Mouse (Mus musculus) olfactory bulb, adult 2 months (tissue): ENCODE measurements at regions not wholly inside any gene's neighbourhood (a gene's known extent, or its start where the extent isn't known, plus 50 kb on each side); places are given as distances from the start of the nearest gene placed in this dataset.

Experiments
- H3K27ac ChIP-seq: fragments of 200-500 bp; 2 replicates; pipeline ENCODE4 v1.5.1; 2012; ENCODE audit warnings: low read depth, low read length; ENCODE audit not compliant: insufficient read depth
- H3K4me1 ChIP-seq: fragments of 200-500 bp; 2 replicates; pipeline ENCODE4 v1.6.1; 2012; ENCODE audit warnings: low read length; ENCODE audit not compliant: control insufficient read depth, insufficient read depth
- H3K4me3 ChIP-seq: fragments of 200-500 bp; 2 replicates; pipeline ENCODE4 v1.5.1; 2012; ENCODE audit warnings: mild to moderate bottlenecking, low read depth, low read length, moderate library complexity; ENCODE audit not compliant: insufficient read depth
- CTCF ChIP-seq: fragments of 200-500 bp; IDR thresholded peaks from 2 replicates; pipeline ENCODE4 v1.5.1; 2012; ENCODE audit warnings: low read depth, mild to moderate bottlenecking, low read length, moderate library complexity; ENCODE audit not compliant: insufficient read depth
- POLR2A ChIP-seq: fragments of 200-500 bp; IDR thresholded peaks from 2 replicates; pipeline ENCODE4 v1.6.1; 2012; ENCODE audit warnings: mild to moderate bottlenecking, low read depth, low read length, moderate library complexity; ENCODE audit not compliant: insufficient read depth
- WGBS: fragments of 180-500 bp; shearing (Covaris S2); methylation state at CpG from one replicate; pipeline ENCODE4 v1.1.7; 2018; 5-methylcytosine and 5-hydroxymethylcytosine counted together

DNA sequence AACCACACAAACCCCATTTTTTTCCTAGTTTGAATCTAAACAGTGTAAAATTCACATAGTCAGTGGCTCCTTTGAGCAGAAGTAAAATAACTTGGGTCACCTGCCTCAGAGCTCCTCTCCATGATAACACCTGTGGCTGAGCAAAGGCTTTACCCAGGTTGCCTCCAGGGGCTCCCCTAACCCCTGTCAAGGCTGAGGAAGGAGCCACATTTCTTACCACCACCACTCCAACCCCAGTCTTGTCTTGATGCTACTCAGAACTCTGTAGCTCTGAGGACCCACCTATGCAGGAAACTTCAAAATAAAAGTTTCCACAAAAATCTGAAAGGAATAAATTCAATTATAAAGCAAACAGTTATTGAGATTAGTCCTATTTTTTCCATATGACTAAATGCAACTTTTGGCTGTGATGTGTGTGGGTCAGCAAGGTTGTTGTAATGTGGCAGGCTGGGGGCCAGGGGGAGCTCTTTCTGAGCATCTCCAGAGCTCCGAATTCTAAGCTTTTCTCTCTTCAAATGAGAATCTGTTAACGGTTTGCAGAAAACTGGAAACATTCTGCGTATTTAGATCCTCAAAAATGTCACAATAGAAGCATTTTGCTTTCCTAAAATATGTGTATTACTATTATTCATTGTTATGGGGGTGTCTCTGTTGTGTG lies 159.0 kb upstream of the Dusp10 start:
- Histone ChIP-seq H3K4me1 (no peaks in the 10 kb centered on the region), H3K27ac (no peak overlapping the region), H3K4me3 (no peak overlapping the region)
- no peak for TF ChIP-seq POLR2A
- TF ChIP-seq CTCF: no peak
- WGBS: 65% methylated on average over 3 of the region's 3 CpGs

- TF ChIP-seq POLR2A (no peak), CTCF (no peak)
- H3K27ac ChIP-seq: no peak overlapping the region
Measured at GRCm38 (mm10) chr1:183865111-183865510, 148.0 kb upstream of the Dusp10 start.

DNA sequence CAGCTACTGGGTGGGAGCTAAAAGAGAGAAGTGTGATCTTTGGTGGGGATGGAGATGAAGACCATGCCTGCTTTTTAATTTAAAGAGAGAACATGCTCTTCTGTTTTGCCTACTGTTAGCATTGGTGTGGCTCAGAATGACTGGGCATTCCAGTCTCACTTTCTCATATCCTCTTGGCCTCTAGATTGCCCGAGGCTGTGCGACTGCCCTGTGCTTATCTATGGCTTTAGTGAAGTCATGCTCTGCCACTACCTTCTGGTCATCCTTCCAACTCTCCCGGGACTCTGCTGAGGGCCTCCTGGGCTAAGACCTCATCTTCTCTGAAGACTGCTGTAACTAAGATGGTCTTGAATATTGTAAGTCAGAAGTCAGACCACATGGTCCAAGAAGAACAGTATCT lies 147.5 kb upstream of the Dusp10 start:
- WGBS: 91% methylated on average over 3 of the region's 3 CpGs
- TF ChIP-seq POLR2A (no peak), CTCF (no peak)
- no peak overlapping the region for H3K4me3 ChIP-seq
- no peaks in the 10 kb centered on the region for H3K4me1 ChIP-seq
- H3K27ac ChIP-seq: no peak overlapping the region

More at GRCm38 (mm10) chr1:183865111-183865510, 148.0 kb upstream of the Dusp10 start:
- no peak overlapping the region for H3K4me3 ChIP-seq
- no peaks in the 10 kb centered on the region for H3K4me1 ChIP-seq
- WGBS: 59% methylated on average over 4 of the region's 4 CpGs

GRCm38 (mm10) chr1:183868965-183869364 lies 144.1 kb upstream of the Dusp10 start:
- Histone ChIP-seq H3K4me1 (no peaks in the 10 kb centered on the region), H3K27ac (no peak overlapping the region), H3K4me3 (no peak overlapping the region)
- TF ChIP-seq CTCF (no peak), POLR2A (no peak)
- 98% methylated on average over 5 of the region's 5 CpGs for WGBS

- 91% methylated on average over 3 of the region's 3 CpGs for WGBS
- Histone ChIP-seq H3K4me1 (no peaks in the 10 kb centered on the region), H3K27ac (no peak overlapping the region), H3K4me3 (no peak overlapping the region)
- TF ChIP-seq CTCF: no peak
- TF ChIP-seq POLR2A: no peak
Measured at GRCm38 (mm10) chr1:183895936-183896335, 117.2 kb upstream of the Dusp10 start.

GRCm38 (mm10) chr1:183898091-183898490 lies 115.0 kb upstream of the Dusp10 start:
- Histone ChIP-seq H3K27ac (no peak overlapping the region), H3K4me1 (no peaks in the 10 kb centered on the region), H3K4me3 (no peak overlapping the region)
- no peak for TF ChIP-seq CTCF
- no peak for TF ChIP-seq POLR2A
- WGBS: 86% methylated on average over 3 of the region's 3 CpGs

DNA sequence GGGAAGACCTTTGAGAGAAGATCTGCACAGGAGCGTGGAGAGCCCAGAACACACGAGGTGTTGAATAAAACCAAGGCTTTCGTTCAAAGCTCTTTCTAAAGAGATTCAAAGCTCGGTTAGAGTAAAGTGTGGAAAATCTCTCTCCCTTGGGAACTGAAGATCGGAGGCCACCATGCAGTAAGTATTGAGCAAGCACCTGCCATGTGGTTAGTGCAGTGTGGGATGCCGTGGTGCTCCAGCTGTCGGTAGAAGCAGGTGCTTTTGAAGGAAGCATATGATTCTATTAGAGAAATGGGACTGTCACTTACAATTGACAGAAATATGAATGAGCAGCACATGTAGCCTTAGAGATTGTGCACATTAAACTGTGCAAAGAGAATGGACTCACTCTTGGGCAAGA lies 108.5 kb upstream of the Dusp10 start:
- TF ChIP-seq CTCF (no peak), POLR2A (no peak)
- Histone ChIP-seq H3K4me1 (peaks cover 4% of the 10 kb centered on the region), H3K27ac (no peak overlapping the region), H3K4me3 (no peak overlapping the region)
- WGBS: 94% methylated on average over 7 of the region's 7 CpGs

GRCm38 (mm10) chr1:183905345-183906142 lies 107.6 kb upstream of the Dusp10 start:
- no peak overlapping the region for H3K4me3 ChIP-seq
- peaks cover 4% of the 10 kb centered on the region for H3K4me1 ChIP-seq
- H3K27ac ChIP-seq: no peak overlapping the region
- no peak for TF ChIP-seq POLR2A
- no peak for TF ChIP-seq CTCF
- 71% methylated on average over 11 of the region's 11 CpGs for WGBS

- Histone ChIP-seq H3K4me1 (no peaks in the 10 kb centered on the region), H3K27ac (no peak overlapping the region), H3K4me3 (no peak overlapping the region)
- TF ChIP-seq CTCF: no peak
- TF ChIP-seq POLR2A: no peak
- 96% methylated on average over 3 of the region's 3 CpGs for WGBS
Measured at GRCm38 (mm10) chr1:183917656-183918055, 95.4 kb upstream of the Dusp10 start.
